Mouse (Mus musculus): ENCODE data around the gene Hivep3. TPM values are rescaled to one million over a fixed set of nuclear protein-coding genes. Genes with fewer than 3 reads are reported as not detected.

Gene Hivep3
- polyA plus RNA-seq, 1 experiment = 23.1 TPM

DNA sequence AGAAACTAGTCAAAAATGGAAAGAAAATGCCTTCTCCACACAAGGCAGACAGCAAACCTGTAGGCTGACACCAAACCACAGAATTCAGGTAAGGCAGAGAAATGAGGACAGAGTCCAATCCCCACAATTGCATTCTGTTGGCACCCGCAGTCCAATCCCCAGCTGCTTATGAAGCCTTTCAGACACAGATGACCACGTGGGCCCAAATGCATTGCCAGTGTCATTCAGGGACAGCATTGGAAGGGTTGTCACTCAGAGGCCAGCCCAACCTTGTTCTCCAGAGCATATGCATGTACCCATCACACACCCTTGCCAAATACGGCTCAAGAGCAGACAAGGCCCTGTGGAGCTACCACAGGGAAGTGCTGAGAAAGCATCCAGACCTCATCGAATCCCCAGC is 204.9 kb downstream of the Hivep3 start:
- WGBS = 75% methylated on average over 4 of the region's 4 CpGs
- H3K4me1 ChIP-seq (ENCODE audit: control insufficient read depth, insufficient read depth, low read length) = no peaks in the 10 kb centered on the region; the same call in 1 of the 2 replicates
- no peak for TF ChIP-seq CTCF (IDR thresholded peaks at IDR 0.05; ENCODE audit: insufficient read depth, low read length)
- no peak for TF ChIP-seq POLR2A (IDR thresholded peaks at IDR 0.05; ENCODE audit: borderline replicate concordance, extremely low read depth, low read depth, low read length)
- no peak overlapping the region for H3K4me3 ChIP-seq (replicated peaks; ENCODE audit: extremely low read depth, low read depth, low read length)
- DNase-seq = no peak

DNA sequence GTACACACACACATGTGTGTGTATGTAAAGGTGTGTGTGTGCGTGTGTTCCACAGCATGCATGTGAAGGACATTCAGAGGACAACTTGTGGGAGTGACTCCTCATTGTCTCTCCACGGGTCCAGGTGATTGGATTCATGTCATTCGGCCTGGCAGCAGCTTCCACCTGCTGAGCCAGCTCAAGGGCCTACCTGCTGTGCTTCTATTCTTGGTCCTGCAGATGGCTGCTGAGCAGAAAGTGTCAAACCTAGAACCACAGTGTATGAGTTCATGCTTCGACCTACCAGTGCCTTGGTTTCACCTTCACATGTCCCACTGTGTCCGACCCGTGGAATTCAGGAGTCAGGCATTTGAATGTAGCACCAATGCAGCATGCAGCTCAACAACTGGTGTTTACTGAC is 206.2 kb downstream of the Hivep3 start:
- 90% methylated on average over 6 of the region's 6 CpGs for WGBS
- no peak for DNase-seq
- TF ChIP-seq POLR2A (IDR thresholded peaks at IDR 0.05; ENCODE audit: borderline replicate concordance, extremely low read depth, low read depth, low read length) (no peak), CTCF (IDR thresholded peaks at IDR 0.05; ENCODE audit: insufficient read depth, low read length) (no peak)
- no peaks in the 10 kb centered on the region; the same call in 1 of the 2 replicates for H3K4me1 ChIP-seq (ENCODE audit: control insufficient read depth, insufficient read depth, low read length)
- no peak overlapping the region for H3K4me3 ChIP-seq (replicated peaks; ENCODE audit: extremely low read depth, low read depth, low read length)

DNA sequence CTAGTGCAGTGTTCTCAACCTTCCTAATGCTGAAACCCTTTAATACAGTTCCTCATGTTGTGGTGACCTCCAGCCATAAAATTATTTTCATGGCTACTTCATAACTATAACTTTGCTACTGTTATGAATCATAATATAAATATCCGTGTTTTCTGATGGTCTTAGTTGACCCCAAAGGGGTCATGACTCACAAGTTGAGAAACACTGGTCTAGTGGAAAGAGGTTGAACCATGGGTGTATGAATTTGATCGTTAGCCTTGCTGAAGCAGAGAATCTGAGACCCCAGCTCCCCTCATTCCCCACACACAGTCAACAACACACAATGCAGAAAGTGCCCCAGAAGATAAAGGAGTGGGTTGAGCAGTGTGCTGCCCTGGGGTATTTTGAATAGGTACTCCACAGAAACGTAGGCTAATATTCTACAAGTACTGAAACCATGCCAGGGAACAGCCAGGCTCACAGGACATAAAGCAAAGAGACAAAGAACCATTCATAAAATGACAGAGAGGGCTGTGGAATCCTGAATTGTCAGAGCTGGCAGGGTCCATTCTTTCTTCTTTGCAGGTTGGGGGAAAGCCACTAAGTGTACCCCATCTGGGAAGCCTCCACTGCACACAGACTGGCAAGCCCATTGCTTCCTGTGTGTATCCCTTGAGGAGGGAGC is 212.8 kb downstream of the Hivep3 start:
- TF ChIP-seq POLR2A (IDR thresholded peaks at IDR 0.05; ENCODE audit: borderline replicate concordance, extremely low read depth, low read depth, low read length) (no peak), CTCF (IDR thresholded peaks at IDR 0.05; ENCODE audit: insufficient read depth, low read length) (no peak)
- DNase-seq = no peak
- WGBS = 63% methylated on average over 3 of the region's 3 CpGs
- H3K4me3 ChIP-seq (replicated peaks; ENCODE audit: extremely low read depth, low read depth, low read length) = no peak overlapping the region
- no peaks in the 10 kb centered on the region for H3K4me1 ChIP-seq (ENCODE audit: control insufficient read depth, insufficient read depth, low read length)

DNA sequence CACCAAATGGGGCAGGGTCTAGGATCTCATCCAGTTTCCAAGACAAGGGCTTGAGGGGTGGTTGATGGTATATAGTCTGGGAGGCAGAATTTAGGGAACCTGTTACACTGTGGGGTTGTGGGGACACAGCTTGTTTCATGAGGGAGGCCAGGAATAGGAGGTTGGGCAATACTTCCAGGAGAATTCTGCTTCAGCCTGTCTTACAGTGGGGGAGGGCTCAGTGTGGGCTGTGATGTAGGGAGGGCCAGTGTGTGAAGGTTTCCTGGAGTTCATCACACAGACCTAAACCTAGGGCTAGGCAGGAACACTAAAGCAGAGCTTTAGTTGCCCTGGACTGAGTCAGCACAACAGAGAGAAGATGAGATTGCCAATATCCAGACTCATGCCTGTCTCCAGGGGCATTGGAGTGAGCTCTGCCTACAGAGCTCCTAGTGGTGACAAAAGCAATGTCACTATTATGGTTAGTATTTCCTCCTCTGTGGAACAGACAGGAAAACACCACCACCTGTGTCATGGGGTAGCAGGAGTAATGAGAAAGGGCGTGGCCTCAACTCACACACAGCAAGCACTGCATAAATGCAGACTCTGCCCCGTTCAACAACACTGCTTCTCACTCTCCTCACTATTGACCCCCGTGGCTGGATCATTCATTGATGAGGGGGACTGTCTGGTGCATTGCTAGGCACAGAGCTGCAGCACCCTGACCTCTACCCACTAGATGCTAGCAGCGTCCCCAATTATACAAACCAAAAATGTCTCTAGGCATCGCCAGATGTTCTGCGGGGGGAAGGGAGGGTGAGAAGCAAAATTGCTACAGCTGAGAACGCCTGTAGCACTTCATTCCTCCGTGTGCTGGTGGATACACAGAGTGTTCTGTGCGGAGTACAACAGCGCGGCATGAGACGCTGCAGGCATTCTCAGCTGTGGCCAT is 213.9 kb downstream of the Hivep3 start:
- DNase-seq = no peak
- TF ChIP-seq POLR2A (IDR thresholded peaks at IDR 0.05; ENCODE audit: borderline replicate concordance, extremely low read depth, low read depth, low read length) (no peak), CTCF (IDR thresholded peaks at IDR 0.05; ENCODE audit: insufficient read depth, low read length) (no peak)
- H3K4me3 ChIP-seq (replicated peaks; ENCODE audit: extremely low read depth, low read depth, low read length) = no peak overlapping the region
- no peaks in the 10 kb centered on the region for H3K4me1 ChIP-seq (ENCODE audit: control insufficient read depth, insufficient read depth, low read length)
- WGBS = 51% methylated on average over 12 of the region's 12 CpGs

DNA sequence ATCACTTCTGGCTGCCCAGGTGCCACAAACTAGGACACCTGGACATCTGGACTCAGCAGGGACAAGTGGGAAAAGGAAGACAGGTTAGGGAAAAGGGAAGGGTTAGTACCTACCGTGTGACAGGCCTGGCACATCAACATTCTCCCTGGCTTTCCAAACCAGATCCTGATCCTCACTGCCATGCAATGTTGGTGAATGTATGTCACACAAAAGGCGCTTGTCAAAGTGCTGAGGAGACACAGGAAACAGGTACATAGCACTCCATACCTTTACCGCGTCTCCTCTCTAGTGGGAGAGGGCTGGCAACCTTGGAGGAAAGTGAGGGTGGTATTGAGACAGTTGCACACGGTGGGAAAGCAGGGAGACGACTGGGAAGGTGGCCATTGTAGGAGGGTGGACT is 214.8 kb downstream of the Hivep3 start:
- no peak for TF ChIP-seq CTCF (IDR thresholded peaks at IDR 0.05; ENCODE audit: insufficient read depth, low read length)
- no peak for TF ChIP-seq POLR2A (IDR thresholded peaks at IDR 0.05; ENCODE audit: borderline replicate concordance, extremely low read depth, low read depth, low read length)
- no peak for DNase-seq
- no peaks in the 10 kb centered on the region; the same call in 1 of the 2 replicates for H3K4me1 ChIP-seq (ENCODE audit: control insufficient read depth, insufficient read depth, low read length)
- WGBS = 77% methylated on average over 6 of the region's 6 CpGs
- H3K4me3 ChIP-seq (replicated peaks; ENCODE audit: extremely low read depth, low read depth, low read length) = no peak overlapping the region

DNA sequence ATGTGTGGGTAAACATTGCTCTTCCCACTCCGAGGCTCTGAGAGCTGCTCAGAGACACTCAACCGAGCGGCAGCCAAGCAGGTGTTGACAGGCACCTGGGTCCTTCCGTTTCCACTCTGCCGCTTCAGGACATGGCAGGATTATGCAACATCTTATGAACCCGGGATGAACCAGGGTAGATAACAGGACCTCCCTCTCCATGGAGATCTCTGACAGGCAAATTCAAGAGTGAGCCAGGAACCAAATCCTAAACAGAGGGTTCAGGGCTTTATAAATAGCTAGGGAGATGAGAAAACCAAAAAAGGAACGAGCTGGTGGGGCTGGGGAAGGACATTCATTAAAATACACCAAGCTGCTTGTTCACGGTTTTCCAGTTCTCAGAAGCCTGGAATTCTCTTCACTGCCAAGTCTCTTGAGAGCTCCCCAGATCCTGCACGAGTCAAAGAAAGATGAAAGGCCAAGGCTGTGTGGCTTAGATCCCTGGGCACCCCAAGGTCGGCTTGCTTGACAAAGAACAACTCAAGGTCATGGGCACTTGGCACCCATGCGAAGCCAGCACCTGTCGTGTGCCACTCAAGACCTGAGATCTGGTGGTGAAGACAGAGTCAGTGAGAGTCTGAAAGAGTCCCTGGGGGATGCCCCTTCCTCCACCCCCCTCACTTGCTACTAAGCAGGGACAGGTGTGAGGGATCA is 215.5 kb downstream of the Hivep3 start:
- no peak for DNase-seq
- TF ChIP-seq POLR2A (IDR thresholded peaks at IDR 0.05; ENCODE audit: borderline replicate concordance, extremely low read depth, low read depth, low read length) = no peak
- no peak for TF ChIP-seq CTCF (IDR thresholded peaks at IDR 0.05; ENCODE audit: insufficient read depth, low read length)
- Histone ChIP-seq H3K4me3 (replicated peaks; ENCODE audit: extremely low read depth, low read depth, low read length) (no peak overlapping the region), H3K4me1 (ENCODE audit: control insufficient read depth, insufficient read depth, low read length) (no peaks in the 10 kb centered on the region; the same call in 1 of the 2 replicates)
- 45% methylated on average over 12 of the region's 12 CpGs for WGBS

DNA sequence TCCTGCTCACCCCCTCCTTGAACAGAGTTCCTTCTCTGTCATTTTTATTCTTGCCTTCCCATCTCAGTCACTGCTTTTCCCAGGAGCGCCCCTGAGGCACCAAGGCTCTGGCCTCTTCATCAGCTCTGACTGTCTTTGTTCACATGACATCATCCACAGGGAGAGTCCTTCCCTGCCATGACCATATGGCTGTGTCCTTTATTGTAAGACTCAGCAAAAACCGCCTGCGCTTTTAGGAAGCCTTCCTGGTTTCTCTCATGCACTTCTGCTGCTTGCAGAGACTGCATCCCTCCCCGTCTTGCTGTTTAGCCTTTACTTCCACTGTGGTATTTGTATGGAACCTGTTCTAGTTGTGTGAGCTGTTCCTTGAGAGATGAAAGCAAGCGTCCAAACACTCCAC is 216.6 kb downstream of the Hivep3 start:
- no peak for DNase-seq
- WGBS = 87% methylated on average over 5 of the region's 5 CpGs
- TF ChIP-seq CTCF (IDR thresholded peaks at IDR 0.05; ENCODE audit: insufficient read depth, low read length) (no peak), POLR2A (IDR thresholded peaks at IDR 0.05; ENCODE audit: borderline replicate concordance, extremely low read depth, low read depth, low read length) (no peak)
- no peaks in the 10 kb centered on the region; the same call in 1 of the 2 replicates for H3K4me1 ChIP-seq (ENCODE audit: control insufficient read depth, insufficient read depth, low read length)
- H3K4me3 ChIP-seq (replicated peaks; ENCODE audit: extremely low read depth, low read depth, low read length) = no peak overlapping the region

DNA sequence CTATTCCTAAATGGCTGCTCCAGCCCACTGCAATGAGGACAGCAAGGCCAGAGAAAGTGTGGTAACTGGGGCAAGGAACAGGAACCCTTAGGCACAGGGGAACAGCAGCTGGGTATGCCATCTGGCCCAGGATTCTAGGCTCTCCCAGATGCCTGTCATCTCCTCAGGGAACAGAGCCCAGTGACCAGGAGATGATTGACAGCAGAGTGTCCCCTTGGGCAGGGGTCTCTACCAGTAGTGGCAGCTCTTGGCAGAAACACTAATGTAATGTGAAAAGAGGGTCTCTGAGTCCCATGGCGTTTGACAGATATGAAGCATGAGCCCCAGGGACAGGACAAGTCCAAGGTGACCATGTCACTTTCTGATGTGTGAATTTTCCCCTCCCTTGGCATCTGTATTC is 217.5 kb downstream of the Hivep3 start:
- no peak for TF ChIP-seq CTCF (IDR thresholded peaks at IDR 0.05; ENCODE audit: insufficient read depth, low read length)
- TF ChIP-seq POLR2A (IDR thresholded peaks at IDR 0.05; ENCODE audit: borderline replicate concordance, extremely low read depth, low read depth, low read length) = no peak
- no peaks in the 10 kb centered on the region; the same call in 1 of the 2 replicates for H3K4me1 ChIP-seq (ENCODE audit: control insufficient read depth, insufficient read depth, low read length)
- whole genome bisulfite sequencing = 87% methylated on average over 1 of the region's 1 CpGs
- DNase-seq = no peak
- H3K4me3 ChIP-seq (replicated peaks; ENCODE audit: extremely low read depth, low read depth, low read length) = no peak overlapping the region

DNA sequence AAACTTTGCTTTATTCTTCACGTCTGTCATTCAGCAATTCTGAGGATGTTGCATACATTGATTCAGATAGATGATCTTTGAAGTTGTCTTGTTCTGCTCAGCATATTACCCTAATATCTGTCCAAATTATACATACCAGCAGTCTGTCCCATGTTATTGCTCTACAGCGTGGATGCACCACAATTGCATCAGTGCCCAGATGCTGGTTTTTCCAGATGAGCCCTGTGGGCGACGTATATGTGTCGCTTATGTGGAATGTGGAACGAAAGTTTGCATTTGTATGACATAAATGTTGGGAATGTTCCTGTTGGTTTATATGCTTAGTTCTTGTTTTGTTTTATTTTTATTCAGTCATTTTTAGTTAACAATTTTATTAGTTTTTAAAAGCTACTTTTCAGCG is 221.4 kb downstream of the Hivep3 start:
- Histone ChIP-seq H3K4me1 (ENCODE audit: control insufficient read depth, insufficient read depth, low read length) (no peaks in the 10 kb centered on the region; the same call in 1 of the 2 replicates), H3K4me3 (replicated peaks; ENCODE audit: extremely low read depth, low read depth, low read length) (no peak overlapping the region)
- 93% methylated on average over 7 of the region's 7 CpGs for WGBS
- no peak for DNase-seq
- no peak for TF ChIP-seq CTCF (IDR thresholded peaks at IDR 0.05; ENCODE audit: insufficient read depth, low read length)
- TF ChIP-seq POLR2A (IDR thresholded peaks at IDR 0.05; ENCODE audit: borderline replicate concordance, extremely low read depth, low read depth, low read length) = no peak

Measured in lung, adult 2 months (tissue).